Mouse (Mus musculus) kidney, postnatal 14 days (tissue): Measurements from ENCODE around the gene Gpi1.
"Not testable (repeated sequence)": the region's sequence is repeated elsewhere in the genome, so short reads cannot be mapped to it uniquely, and the experiment has no call there.

Source experiments
- DNase-seq: peaks from one replicate; pipeline ENCODE4 v3.0.0; 2022; ENCODE audit warnings: mixed read lengths

Gene Gpi1

GRCm38 (mm10) chr7:34176241-34176640 is 53.9 kb downstream of the Gpi1 start:
- DNase-seq: not testable (repeated sequence)

GRCm38 (mm10) chr7:34172251-34172650 is 57.9 kb downstream of the Gpi1 start:
- no peak for DNase-seq

GRCm38 (mm10) chr7:34169454-34169853 is 60.7 kb downstream of the Gpi1 start, which contains the start of gene Uba2:
Gene Uba2, minus strand, starts transcription at chr7:34169599.
- DNase-seq: no peak

- peak; percentile 95 for DNase-seq
Measured at GRCm38 (mm10) chr7:34168470-34169251, 61.5 kb downstream of the Gpi1 start.

- no peak for DNase-seq
Measured at GRCm38 (mm10) chr7:34167766-34168469, 62.2 kb downstream of the Gpi1 start.

GRCm38 (mm10) chr7:34166850-34167249 is 63.3 kb downstream of the Gpi1 start:
- peak; percentile 13 for DNase-seq

GRCm38 (mm10) chr7:34165999-34166398 is 64.1 kb downstream of the Gpi1 start:
- DNase-seq: no peak

- DNase-seq: no peak
Measured at GRCm38 (mm10) chr7:34164671-34165070, 65.5 kb downstream of the Gpi1 start.

GRCm38 (mm10) chr7:34159167-34159566 is 71.0 kb downstream of the Gpi1 start:
- no peak for DNase-seq

GRCm38 (mm10) chr7:34157994-34158393 is 72.1 kb downstream of the Gpi1 start:
- DNase-seq: no peak
